Mouse (Mus musculus): ENCODE results near the gene Vmn1r46. TPM values are rescaled to one million over a fixed set of nuclear protein-coding genes. Genes with fewer than 3 reads are reported as not detected.
"Not testable (repeated sequence)": the region's sequence is repeated elsewhere in the genome, so short reads cannot be mapped to it uniquely, and the experiment has no call there.

Gene Vmn1r46
- not detected in 2 replicates for polyA plus RNA-seq (2015; fragmentation: Nextera tagmentation; extraction: Ambion mirVana)

DNA sequence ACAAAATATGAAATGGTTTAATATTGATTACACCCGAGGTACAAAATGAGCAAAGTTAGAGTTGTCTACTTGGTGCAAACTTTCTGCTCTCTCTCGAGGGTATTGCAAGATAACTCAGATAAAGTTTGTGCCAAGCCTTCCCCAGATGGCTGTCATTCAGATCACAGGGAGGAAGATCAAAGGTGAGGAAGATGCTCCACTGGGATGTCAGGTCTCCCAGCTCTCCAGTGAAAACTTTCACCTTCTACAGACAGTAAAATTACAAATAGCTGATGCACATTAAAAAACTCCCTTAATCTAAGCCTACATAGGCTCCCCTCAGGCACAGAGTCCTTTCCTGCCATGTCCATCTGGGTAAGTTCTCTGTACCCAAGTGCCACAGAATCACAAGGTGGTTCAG is at the start of gene Vmn1r46:
TSS of gene Vmn1r46 (plus strand) at position 301 of the 400 bp plus-strand sequence.
- no peak for DNase-seq (ENCODE audit: low spot score)

DNA sequence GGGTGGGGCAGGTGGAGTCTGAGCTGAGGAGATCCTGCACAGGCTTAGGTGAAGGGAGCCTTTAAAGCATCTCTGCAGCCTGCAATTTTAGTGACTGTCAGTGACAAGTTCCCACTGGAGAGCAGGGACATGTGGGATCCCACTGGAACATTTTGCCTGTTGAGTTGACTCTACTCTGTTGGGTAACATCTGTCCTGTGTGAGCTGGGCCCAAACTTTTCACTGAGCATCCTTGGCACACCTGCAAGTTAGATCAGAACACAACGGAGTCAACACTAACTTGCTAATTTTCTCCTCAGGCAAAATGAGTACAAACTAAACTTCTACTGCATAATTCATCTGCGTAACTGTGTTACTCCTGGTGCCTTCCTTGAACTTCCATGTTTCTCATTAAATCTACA is 28.6 kb upstream of the Vmn1r46 start, which contains the start of gene Vmn1r45:
TSS of gene Vmn1r45 (minus strand) at position 101 of the 400 bp plus-strand sequence.
- DNase-seq (ENCODE audit: low spot score): not testable (repeated sequence)

DNA sequence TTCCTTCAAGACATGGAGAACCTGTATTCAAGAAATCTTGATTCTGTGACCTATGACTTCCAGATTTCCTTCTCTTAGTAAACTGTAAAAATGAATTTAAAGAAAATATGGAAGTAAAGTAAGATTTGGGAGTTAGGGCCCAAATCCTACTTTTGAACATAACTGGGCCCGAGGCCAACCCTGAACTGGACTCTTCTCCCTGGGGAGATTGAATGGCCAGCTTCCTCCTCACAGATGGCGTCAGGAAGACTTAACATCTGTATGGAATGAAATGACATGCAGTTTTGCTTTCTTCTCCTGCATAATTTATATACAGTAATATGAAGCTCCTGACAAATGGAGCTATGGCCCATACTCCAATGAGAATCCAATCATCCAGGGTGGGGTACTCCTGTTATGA is 28.2 kb upstream of the Vmn1r46 start:
- DNase-seq (ENCODE audit: low spot score): no peak

DNA sequence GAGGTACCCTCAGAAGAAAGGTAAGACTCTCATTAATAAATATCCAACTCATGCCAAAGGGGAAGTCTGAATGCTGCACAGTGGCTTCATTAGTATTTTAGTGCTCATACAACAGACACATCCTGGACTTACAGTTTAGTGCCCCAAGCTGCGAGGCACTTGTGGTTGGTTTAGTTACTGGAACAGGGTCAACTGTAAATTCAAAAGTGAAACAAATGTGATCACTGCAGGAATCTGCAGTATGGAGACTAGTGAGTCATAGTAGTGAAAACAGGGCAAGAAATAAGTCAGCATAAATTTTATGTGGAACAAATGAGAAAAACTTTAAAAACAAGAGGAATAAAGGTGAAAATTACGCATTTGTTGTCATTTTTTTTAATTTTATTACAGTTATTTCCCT is 15.6 kb upstream of the Vmn1r46 start:
- no peak for DNase-seq (ENCODE audit: low spot score)

DNA sequence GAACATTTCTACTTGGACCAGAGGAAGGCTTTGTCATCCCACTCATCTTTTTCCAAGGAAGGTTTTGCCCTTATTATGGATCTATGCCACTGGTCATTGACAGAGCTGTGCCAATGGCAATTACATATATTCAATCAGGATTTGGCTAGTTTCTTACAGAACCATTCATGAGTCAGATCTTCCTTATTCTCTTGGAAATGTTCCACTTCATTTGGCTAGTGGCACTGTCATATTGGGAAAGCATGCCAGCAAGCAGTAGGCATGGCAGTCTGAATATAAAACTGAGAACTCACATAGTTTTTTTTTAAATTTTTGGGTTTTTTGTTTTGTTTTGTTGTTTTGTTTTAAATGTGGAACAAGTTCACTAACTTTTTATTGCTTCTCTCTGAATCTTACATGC is 2.8 kb upstream of the Vmn1r46 start:
- no peak for DNase-seq (ENCODE audit: low spot score)

DNA sequence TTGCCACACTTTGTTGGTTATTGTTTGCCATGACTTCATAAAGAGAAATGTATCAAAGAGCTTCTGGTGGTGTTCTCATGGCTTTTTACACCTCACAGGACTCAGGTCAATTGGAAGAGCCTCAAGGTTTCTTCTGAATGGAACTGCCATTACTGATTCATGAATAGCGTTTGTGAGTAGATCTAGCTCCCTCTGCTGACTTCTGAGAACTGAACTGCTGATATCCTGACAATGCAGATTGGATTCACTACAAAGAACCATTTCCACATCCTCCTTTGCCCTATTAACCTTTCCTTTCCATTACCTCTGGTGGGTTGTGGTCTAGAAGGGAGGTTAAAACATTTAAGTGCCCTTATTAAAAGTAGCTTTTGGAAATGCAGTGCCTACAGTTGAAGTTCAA is 16.9 kb downstream of the Vmn1r46 start:
- DNase-seq (ENCODE audit: low spot score): no peak

DNA sequence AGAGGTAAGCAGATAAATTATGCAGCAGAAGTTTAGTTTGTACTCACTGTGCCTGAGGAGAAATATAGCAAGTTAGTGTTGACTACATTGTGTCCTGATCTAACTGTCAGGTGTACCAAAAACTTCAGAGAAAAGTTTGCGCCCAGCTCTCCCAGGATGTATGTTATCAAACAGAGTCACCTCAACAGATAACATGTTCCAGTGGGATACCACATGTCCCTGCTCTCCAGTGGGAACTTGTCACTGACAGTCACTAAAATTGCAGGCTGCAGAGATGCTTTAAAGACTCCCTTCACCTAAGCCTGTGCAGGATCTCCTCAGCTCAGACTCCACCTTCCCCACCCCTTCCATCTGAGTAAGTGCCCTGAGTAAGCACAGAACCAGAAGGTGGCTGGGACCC is 46.7 kb downstream of the Vmn1r46 start, which contains the start of gene Vmn1r47:
TSS of gene Vmn1r47 (plus strand) at position 301 of the 400 bp plus-strand sequence.
- not testable (repeated sequence) for DNase-seq (ENCODE audit: low spot score)

Other genes with a start within 250 kb of the Vmn1r46 start
- gene Vmn1r41, start 228.5 kb upstream of the Vmn1r46 start, polyA plus RNA-seq (2015; fragmentation: Nextera tagmentation; extraction: Ambion mirVana): not detected in 2 replicates
- not detected in 2 replicates for gene Vmn1r42, start 92.9 kb upstream of the Vmn1r46 start, polyA plus RNA-seq (2015; fragmentation: Nextera tagmentation; extraction: Ambion mirVana)
- gene Vmn1r43, start 92.9 kb upstream of the Vmn1r46 start, polyA plus RNA-seq (2015; fragmentation: Nextera tagmentation; extraction: Ambion mirVana): not detected in 2 replicates
- gene Vmn1r44, start 85.7 kb upstream of the Vmn1r46 start, polyA plus RNA-seq (2015; fragmentation: Nextera tagmentation; extraction: Ambion mirVana): not detected in 2 replicates
- not detected in 2 replicates for gene Vmn1r45, start 28.7 kb upstream of the Vmn1r46 start, polyA plus RNA-seq (2015; fragmentation: Nextera tagmentation; extraction: Ambion mirVana)
- not detected in 2 replicates for gene Vmn1r47, start 46.8 kb downstream of the Vmn1r46 start, polyA plus RNA-seq (2015; fragmentation: Nextera tagmentation; extraction: Ambion mirVana)
- gene Vmn1r48, start 67.5 kb downstream of the Vmn1r46 start, polyA plus RNA-seq (2015; fragmentation: Nextera tagmentation; extraction: Ambion mirVana): not detected in 2 replicates
- not detected in 2 replicates for gene Vmn1r49, start 109.2 kb downstream of the Vmn1r46 start, polyA plus RNA-seq (2015; fragmentation: Nextera tagmentation; extraction: Ambion mirVana)
- not detected in 2 replicates for gene Vmn1r50, start 132.1 kb downstream of the Vmn1r46 start, polyA plus RNA-seq (2015; fragmentation: Nextera tagmentation; extraction: Ambion mirVana)
- not detected in 2 replicates for gene Vmn1r51, start 153.3 kb downstream of the Vmn1r46 start, polyA plus RNA-seq (2015; fragmentation: Nextera tagmentation; extraction: Ambion mirVana)
- not detected in 2 replicates for gene Vmn1r52, start 205.5 kb downstream of the Vmn1r46 start, polyA plus RNA-seq (2015; fragmentation: Nextera tagmentation; extraction: Ambion mirVana)
- gene V1ra8, start 233.5 kb downstream of the Vmn1r46 start, polyA plus RNA-seq (2015; fragmentation: Nextera tagmentation; extraction: Ambion mirVana): not detected in 2 replicates

All from thymus, postnatal 0 days (tissue).